Mouse (Mus musculus) ES-Bruce4 (cell line): ENCODE measurements around the gene Rufy4.

Experiments
- CTCF ChIP-seq: IDR thresholded peaks from one replicate; pipeline ENCODE4 v1.8.1; 2011; ENCODE audit warnings: low read depth, low read length
- EP300 ChIP-seq: IDR thresholded peaks from 2 replicates; pipeline ENCODE4 v1.6.1; 2011; ENCODE audit warnings: low read depth, low read length; ENCODE audit not compliant: insufficient read depth
- POLR2A ChIP-seq: IDR thresholded peaks from one replicate; pipeline ENCODE4 v1.8.1; 2011; ENCODE audit warnings: low read length; ENCODE audit not compliant: insufficient read depth

- no peak for TF ChIP-seq CTCF
- no peak for TF ChIP-seq EP300
- TF ChIP-seq POLR2A: no peak
Measured at GRCm38 (mm10) chr1:74132011-74132410, 6.7 kb downstream of the Rufy4 start.
